ENCODE assay signal across 22 mouse cellular contexts in the genomic region with DNA sequence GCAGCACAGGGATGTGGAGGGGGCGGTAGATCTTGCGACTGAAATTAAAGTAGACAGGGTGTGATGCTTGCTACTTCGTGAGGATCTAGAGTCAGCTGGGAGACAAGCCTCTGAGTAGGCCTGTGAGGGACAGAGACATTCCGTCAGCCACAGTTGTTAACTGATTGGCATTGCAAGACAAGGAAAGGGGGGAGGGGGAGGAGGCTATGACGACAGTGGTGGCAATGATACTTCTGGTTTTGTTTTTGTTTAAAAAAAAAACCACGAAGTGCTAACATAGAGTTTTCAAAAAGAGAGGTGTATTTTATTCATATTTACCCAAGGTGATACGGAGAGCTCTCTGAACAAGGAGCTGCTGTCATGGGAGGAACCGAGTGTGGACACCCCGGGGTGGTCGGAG. TPM values are rescaled to one million over a fixed set of nuclear protein-coding genes. Genes with fewer than 3 reads are reported as not detected.
DNase-seq lines count a peak whose midpoint lies in the region; ATAC-seq lines count a peak whose summit lies in the region.
"Had no signal": no experiment of that assay in that cellular context is flagged by ENCODE, and none has a peak within 500 bp of the region (broad histone marks: within the 10 kb centered on the region; RNA-seq: fewer than 3 reads in every experiment).

No protein-coding gene starts in this region.

- peaks cover 17% of the 10 kb centered on the region; the same call in 1 of the 2 replicates for H3K27me3 ChIP-seq in limb, embryonic 10.5 days (ENCODE audit: low read depth, poor library complexity, severe bottlenecking)
- H3K27me3 ChIP-seq: stomach, embryonic 15.5 days had no signal

- no peaks in the 10 kb centered on the region for H3K36me3 ChIP-seq in limb, embryonic 10.5 days
- H3K36me3 ChIP-seq: limb, embryonic 12.5 days; stomach, embryonic 15.5 days had no signal

- H3K27ac ChIP-seq in limb, embryonic 10.5 days: no peak overlapping the region
- H3K27ac ChIP-seq: limb, embryonic 12.5 days; stomach, embryonic 15.5 days had no signal

- DNase-seq in frontal cortex, postnatal 14 days (ENCODE audit: low spot score in 2 of 2): no peak
- peak; percentile 73 for DNase-seq in A20 (ENCODE audit: low read depth, low spot score)
- DNase-seq in brain, adult 2 months (ENCODE audit: low read depth, low spot score): peak; percentile 31
- no peak for DNase-seq in adrenal gland, postnatal 36 days
- no peak for DNase-seq in limb, embryonic 10.5 days (ENCODE audit: low spot score)
- DNase-seq in urinary bladder, postnatal 36 days (ENCODE audit: low spot score in 2 of 2): no peak
- DNase-seq: cerebellum, postnatal 25 days; kidney, postnatal 25 days; right cerebral cortex, postnatal 25 days had no signal

- ATAC-seq in frontal cortex, adult (ENCODE audit: low TSS enrichment): peak; percentile 68; the same call in 1 of the 2 replicates
- peak; percentile 49; the same call in 1 of the 2 replicates for ATAC-seq in monocyte, adult 5-6 weeks (replicated peaks; ENCODE audit: insufficient number of reproducible peaks, low FRiP score, low TSS enrichment, poor library complexity, severe bottlenecking)
- ATAC-seq: forebrain, embryonic 14.5 days had no signal

- no peaks in the 10 kb centered on the region for H3K9me3 ChIP-seq in limb, embryonic 10.5 days (replicated peaks)
- H3K9me3 ChIP-seq: limb, embryonic 12.5 days; stomach, embryonic 15.5 days had no signal

- 73% methylated on average over 10 of the region's 10 CpGs for WGBS in limb, embryonic 10.5 days

- H3K4me1 ChIP-seq in limb, embryonic 10.5 days: peaks cover 16% of the 10 kb centered on the region

- H3K4me3 ChIP-seq in limb, embryonic 10.5 days: no peak overlapping the region
- H3K4me3 ChIP-seq: limb, embryonic 12.5 days; stomach, embryonic 15.5 days had no signal

RNA-seq across cellular contexts. Expression of gene Prss39, which starts 13.7 kb away (rescaled TPM):
- not detected in 3 replicates for total RNA-seq in monocyte, adult 5-6 weeks (2017)
- not detected for total RNA-seq in adrenal gland, postnatal 36 days (2021)
- not detected in 2 replicates for polyA plus RNA-seq in limb, embryonic 10.5 days (2016; fragmentation: Nextera tagmentation; extraction: Ambion mirVana)
- total RNA-seq: adrenal gland, adult 18-20 months; gastrocnemius, postnatal 4 days; heart, postnatal 10 days; layer of hippocampus, postnatal 25 days had no signal
- polyA plus RNA-seq: embryonic facial prominence, embryonic 14.5 days; forebrain, embryonic 14.5 days; intestine, embryonic 14.5 days; limb, embryonic 12.5 days; liver, embryonic 16.5 days; midbrain, embryonic 16.5 days; stomach, embryonic 15.5 days had no signal

RNA-seq across cellular contexts. Expression of gene Ptpn18, which starts 24.9 kb away (rescaled TPM):
- total RNA-seq in monocyte, adult 5-6 weeks (2017): 254 to 418 TPM (median 327 TPM) in 3 replicates
- 1 to 10 TPM; 3.4 to 5.9 TPM for total RNA-seq in adrenal gland, postnatal 36 days (2021)
- polyA plus RNA-seq in limb, embryonic 10.5 days (2016; fragmentation: Nextera tagmentation; extraction: Ambion mirVana): 6.7 and 7.8 TPM in 2 replicates

RNA-seq across cellular contexts. Expression of gene Imp4, which starts 44.8 kb away (rescaled TPM):
- 20.7 to 25.3 TPM (median 24.1 TPM) in 3 replicates for total RNA-seq in monocyte, adult 5-6 weeks (2017)
- 10 to 100 TPM; 62.0 to 76.0 TPM for total RNA-seq in adrenal gland, postnatal 36 days (2021)
- 126 and 158 TPM in 2 replicates for polyA plus RNA-seq in limb, embryonic 10.5 days (2016; fragmentation: Nextera tagmentation; extraction: Ambion mirVana)

RNA-seq across cellular contexts. Expression of gene Ccdc115, which starts 45.0 kb away (rescaled TPM):
- total RNA-seq in monocyte, adult 5-6 weeks (2017): 37.3 to 46.3 TPM (median 43.2 TPM) in 3 replicates
- 10 to 100 TPM; 16.8 to 17.4 TPM for total RNA-seq in adrenal gland, postnatal 36 days (2021)
- polyA plus RNA-seq in limb, embryonic 10.5 days (2016; fragmentation: Nextera tagmentation; extraction: Ambion mirVana): 52.0 and 55.9 TPM in 2 replicates

RNA-seq across cellular contexts. Expression of gene Cfc1, which starts 51.0 kb away (rescaled TPM):
- total RNA-seq in monocyte, adult 5-6 weeks (2017): not detected in 3 replicates
- not detected for total RNA-seq in adrenal gland, postnatal 36 days (2021)
- polyA plus RNA-seq in limb, embryonic 10.5 days (2016; fragmentation: Nextera tagmentation; extraction: Ambion mirVana): not detected in 2 replicates
- total RNA-seq: adrenal gland, adult 18-20 months; gastrocnemius, postnatal 4 days; heart, postnatal 10 days; layer of hippocampus, postnatal 25 days had no signal
- polyA plus RNA-seq: limb, embryonic 12.5 days; liver, embryonic 16.5 days had no signal

Comparison
In these comparisons a context has a peak if more than half of its experiments do, and no peak if none do; other contexts are left out.
1. DNase-seq: peak in A20 (single experiment) and brain, adult 2 months (single experiment); none in frontal cortex, postnatal 14 days (0 of 2), adrenal gland, postnatal 36 days (0 of 2), limb, embryonic 10.5 days (single experiment) and urinary bladder, postnatal 36 days (0 of 2).
2. RNA of gene Ptpn18, which starts 24.9 kb away (total RNA-seq): 254 to 418 TPM in monocyte, adult 5-6 weeks; 3.4 to 5.9 TPM in adrenal gland, postnatal 36 days; every median in the first group is over 10 times any median in the second.